Mouse (Mus musculus) brain, embryonic 14.5 days (tissue): ENCODE results near the gene Rpusd4.

Experiments
- CTCF ChIP-seq: fragments of 200-500 bp; IDR thresholded peaks from 2 replicates; pipeline ENCODE4 v1.5.1; 2012; ENCODE audit warnings: inconsistent platforms, mild to moderate bottlenecking, moderate library complexity, borderline replicate concordance; ENCODE audit not compliant: insufficient read depth, insufficient read length; ENCODE audit errors: extremely low read depth
- POLR2A ChIP-seq: fragments of 200-500 bp; IDR thresholded peaks from 2 replicates; pipeline ENCODE4 v1.6.1; 2012; ENCODE audit warnings: mild to moderate bottlenecking, inconsistent platforms, borderline replicate concordance; ENCODE audit not compliant: poor library complexity, insufficient read depth, insufficient read length, severe bottlenecking; ENCODE audit errors: extremely low read depth

DNA sequence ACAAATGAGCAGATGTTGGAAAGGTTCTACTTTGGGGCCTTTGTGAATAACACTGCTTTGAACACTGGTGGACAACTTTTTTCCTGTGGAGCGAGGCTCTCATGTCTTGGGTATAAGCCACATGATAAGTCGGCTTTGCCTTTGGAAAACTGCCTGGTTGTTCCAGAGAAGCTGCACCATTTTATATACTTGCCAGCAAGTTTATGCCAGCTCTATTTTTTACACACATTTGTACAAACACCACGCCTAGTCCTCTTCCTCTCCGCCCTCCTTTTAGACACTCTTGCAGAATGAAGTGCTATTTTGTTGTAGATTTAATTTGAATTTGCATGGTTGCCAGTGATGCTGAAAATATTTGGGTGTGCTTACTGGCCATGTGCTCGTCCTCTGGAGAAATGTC lies 25.8 kb downstream of the Rpusd4 start:
- no peak for TF ChIP-seq CTCF
- no peak for TF ChIP-seq POLR2A
